Mouse (Mus musculus) MEL (cell line): Measurements from ENCODE around the gene Ctnna2. TPM values are rescaled to one million over a fixed set of nuclear protein-coding genes. Genes with fewer than 3 reads are reported as not detected.

Experiments
- DNase-seq: peaks from one replicate; pipeline ENCODE4 v3.0.0; 2011; ENCODE audit warnings: low read depth, low spot score
- H3K27ac ChIP-seq: 2 replicates; pipeline ENCODE4 v1.5.1; 2012; ENCODE audit warnings: low read depth, mild to moderate bottlenecking, control low read depth, low read length, moderate library complexity; ENCODE audit not compliant: control insufficient read depth
- H3K27me3 ChIP-seq, 2 experiments: fragments of 150-350 bp in 1 of 2; sonication (generic) in 1 of 2; 2 replicates each; pipeline ENCODE4 v1.6.1; 2012; ENCODE audit warnings: low read length in 2 of 2, mild to moderate bottlenecking in 2 of 2, improper control_type of control experiment in 1 of 2, moderate library complexity in 1 of 2; ENCODE audit not compliant: insufficient read depth in 2 of 2, control insufficient read depth in 1 of 2
- H3K36me3 ChIP-seq, 2 experiments: 2 replicates each; pipeline ENCODE4 v1.6.1; 2012 to 2014; ENCODE audit warnings: low read length in 2 of 2, improper control_type of control experiment in 1 of 2, inconsistent platforms in 1 of 2, mild to moderate bottlenecking in 1 of 2; ENCODE audit not compliant: insufficient read depth in 2 of 2, control insufficient read depth in 1 of 2
- H3K4me1 ChIP-seq, 2 experiments: fragments of 150-350 bp in 1 of 2; sonication (generic) in 1 of 2; 2 replicates each; pipeline ENCODE4 v1.6.1; 2012; ENCODE audit warnings: low read length in 2 of 2, improper control_type of control experiment in 1 of 2, mild to moderate bottlenecking in 1 of 2; ENCODE audit not compliant: insufficient read depth in 2 of 2, control insufficient read depth in 1 of 2
- H3K4me3 ChIP-seq, 2 experiments: fragments of 150-350 bp in 1 of 2; sonication (generic) in 1 of 2; 2 replicates each; pipeline ENCODE4 v1.5.1; 2012; ENCODE audit warnings: low read depth in 2 of 2, low read length in 2 of 2, mild to moderate bottlenecking in 2 of 2, moderate library complexity in 2 of 2, control low read depth in 1 of 2, improper control_type of control experiment in 1 of 2; ENCODE audit not compliant: control insufficient read depth in 1 of 2, insufficient read depth in 1 of 2
- H3K79me2 ChIP-seq: 2 replicates; pipeline ENCODE4 v1.6.1; 2012; ENCODE audit warnings: mild to moderate bottlenecking, low read length, moderate library complexity; ENCODE audit not compliant: control insufficient read depth, poor library complexity, insufficient read depth
- H3K9ac ChIP-seq: 2 replicates; pipeline ENCODE4 v1.6.1; 2012; ENCODE audit warnings: low read depth, mild to moderate bottlenecking, control low read depth, low read length, moderate library complexity; ENCODE audit not compliant: control insufficient read depth, poor library complexity, severe bottlenecking
- H3K9me3 ChIP-seq: fragments of 150-350 bp; sonication (generic); replicated peaks from 2 replicates; pipeline ENCODE4 v1.6.1; 2012; ENCODE audit warnings: mild to moderate bottlenecking, low read length, improper control_type of control experiment, moderate library complexity; ENCODE audit not compliant: insufficient read depth
- CTCF ChIP-seq, 3 experiments: IDR thresholded peaks in 2 of 3; conservative IDR thresholded peaks in 1 of 3; 2 replicates each; pipeline ENCODE4 v1.5.1; 2011 to 2012; ENCODE audit warnings: low read length in 3 of 3, low read depth in 2 of 3, mild to moderate bottlenecking in 2 of 3, improper control_type of control experiment in 1 of 3, inconsistent platforms in 1 of 3, mixed read lengths in 1 of 3, moderate library complexity in 1 of 3; ENCODE audit not compliant: control insufficient read depth in 1 of 3, insufficient read depth in 1 of 3, poor library complexity in 1 of 3, severe bottlenecking in 1 of 3
- ELF1 ChIP-seq: IDR thresholded peaks from 2 replicates; pipeline ENCODE4 v1.6.1; 2014; ENCODE audit warnings: low read depth, mild to moderate bottlenecking, inconsistent platforms, low read length, improper control_type of control experiment, moderate library complexity
- ETS1 ChIP-seq: IDR thresholded peaks from 2 replicates; pipeline ENCODE4 v1.6.1; 2012; ENCODE audit warnings: low read depth, mild to moderate bottlenecking, inconsistent platforms, low read length, improper control_type of control experiment, moderate library complexity
- HCFC1 ChIP-seq: IDR thresholded peaks from 2 replicates; pipeline ENCODE4 v1.6.1; 2012; ENCODE audit warnings: low read depth, mild to moderate bottlenecking, inconsistent platforms, low read length, improper control_type of control experiment, moderate library complexity
- JUND ChIP-seq: IDR thresholded peaks from 2 replicates; pipeline ENCODE4 v1.6.1; 2011; ENCODE audit warnings: low read depth, mild to moderate bottlenecking, improper control_type of control experiment, low read length
- KAT2A ChIP-seq: conservative IDR thresholded peaks from 2 replicates; pipeline ENCODE4 v1.6.1; 2012; ENCODE audit warnings: low read depth, low read length, improper control_type of control experiment, inconsistent platforms
- MAFK ChIP-seq: IDR thresholded peaks from 2 replicates; pipeline ENCODE4 v1.6.1; 2011; ENCODE audit warnings: low read depth, mild to moderate bottlenecking, low read length, improper control_type of control experiment, borderline replicate concordance
- MAZ ChIP-seq: IDR thresholded peaks from 2 replicates; pipeline ENCODE4 v1.6.1; 2012; ENCODE audit warnings: low read depth, mild to moderate bottlenecking, inconsistent platforms, low read length, improper control_type of control experiment
- MEF2A ChIP-seq: IDR thresholded peaks from 2 replicates; pipeline ENCODE4 v1.6.1; 2014; ENCODE audit warnings: low read depth, mild to moderate bottlenecking, inconsistent platforms, low read length, improper control_type of control experiment; ENCODE audit not compliant: poor library complexity, insufficient replicate concordance, severe bottlenecking; ENCODE audit errors: extremely low read depth
- MXI1 ChIP-seq: IDR thresholded peaks from 2 replicates; pipeline ENCODE4 v1.6.1; 2011; ENCODE audit warnings: mild to moderate bottlenecking, low read depth, low read length, improper control_type of control experiment
- NELFE ChIP-seq: IDR thresholded peaks from 2 replicates; pipeline ENCODE4 v1.6.1; 2011; ENCODE audit warnings: low read depth, low read length, improper control_type of control experiment
- NRF1 ChIP-seq: IDR thresholded peaks from 2 replicates; pipeline ENCODE4 v1.6.1; 2014; ENCODE audit warnings: low read depth, mild to moderate bottlenecking, inconsistent platforms, low read length, improper control_type of control experiment, moderate library complexity; ENCODE audit not compliant: poor library complexity, insufficient read depth, severe bottlenecking
- POLR2A ChIP-seq, 2 experiments: IDR thresholded peaks; 2 replicates each; pipeline ENCODE4 v1.6.1; 2011 to 2012; ENCODE audit warnings: low read length in 2 of 2, mild to moderate bottlenecking in 2 of 2, control low read depth in 1 of 2, improper control_type of control experiment in 1 of 2, low read depth in 1 of 2, moderate library complexity in 1 of 2; ENCODE audit not compliant: control insufficient read depth in 1 of 2, insufficient read depth in 1 of 2, poor library complexity in 1 of 2
- POLR2AphosphoS2 ChIP-seq: IDR thresholded peaks from 2 replicates; pipeline ENCODE4 v1.6.1; 2011; ENCODE audit warnings: low read length, improper control_type of control experiment
- POLR2AphosphoS5 ChIP-seq: IDR thresholded peaks from 2 replicates; pipeline ENCODE4 v1.6.1; 2012; ENCODE audit warnings: low read depth, borderline replicate concordance, mild to moderate bottlenecking, inconsistent platforms, low read length, moderate library complexity, mixed read lengths
- RCOR1 ChIP-seq: IDR thresholded peaks from 2 replicates; pipeline ENCODE4 v1.6.1; 2012; ENCODE audit warnings: low read depth, mild to moderate bottlenecking, inconsistent platforms, low read length, improper control_type of control experiment
- SMC3 ChIP-seq: IDR thresholded peaks from 2 replicates; pipeline ENCODE4 v1.6.1; 2011; ENCODE audit warnings: low read depth, low read length, improper control_type of control experiment
- TBP ChIP-seq: IDR thresholded peaks from 2 replicates; pipeline ENCODE4 v1.8.0; 2011; ENCODE audit warnings: low read depth, low read length, improper control_type of control experiment
- TCF12 ChIP-seq: IDR thresholded peaks from 2 replicates; pipeline ENCODE4 v1.6.1; 2014; ENCODE audit warnings: low read depth, mild to moderate bottlenecking, inconsistent platforms, low read length, improper control_type of control experiment, moderate library complexity
- USF1 ChIP-seq: IDR thresholded peaks from 2 replicates; pipeline ENCODE4 v1.6.1; 2014; ENCODE audit warnings: low read depth, mild to moderate bottlenecking, inconsistent platforms, low read length, improper control_type of control experiment, moderate library complexity
- USF2 ChIP-seq, 2 experiments: IDR thresholded peaks; 2 replicates each; pipeline ENCODE4 v1.6.1; 2011 to 2012; ENCODE audit warnings: improper control_type of control experiment in 2 of 2, low read length in 2 of 2, borderline replicate concordance in 1 of 2, inconsistent platforms in 1 of 2, low read depth in 1 of 2, mild to moderate bottlenecking in 1 of 2; ENCODE audit not compliant: insufficient read depth in 1 of 2
- ZKSCAN1 ChIP-seq: IDR thresholded peaks from 2 replicates; pipeline ENCODE4 v1.6.1; 2012; ENCODE audit warnings: low read depth, mild to moderate bottlenecking, inconsistent platforms, low read length, improper control_type of control experiment, moderate library complexity
- ZNF384 ChIP-seq: IDR thresholded peaks from 2 replicates; pipeline ENCODE4 v1.6.1; 2012; ENCODE audit warnings: low read depth, mild to moderate bottlenecking, inconsistent platforms, low read length, improper control_type of control experiment
- polyA plus RNA-seq, 2 experiments: library from polyadenylated mRNA; stranded (reverse) in 1 of 2; unstranded in 1 of 2; fragments of >175 nt in 1 of 2; fragments of >200 nt in 1 of 2; gene quantifications; 2 replicates each; pipeline versions ENCODE4 v1.2.1 to v1.2.4; 2012; ENCODE audit warnings: low replicate concordance in 2 of 2, low read depth in 1 of 2; ENCODE audit not compliant: insufficient read length in 2 of 2, insufficient read depth in 1 of 2, missing spikeins in 1 of 2
- total RNA-seq: library from RNA; depleted of rRNA; stranded (reverse); fragments of 300-350 nt; gene quantifications from 2 replicates; pipeline ENCODE4 v1.2.3, GENCODE M21; 2012

The Ctnna2 gene
- total and polyA plus RNA-seq, 3 experiments: not detected

DNA sequence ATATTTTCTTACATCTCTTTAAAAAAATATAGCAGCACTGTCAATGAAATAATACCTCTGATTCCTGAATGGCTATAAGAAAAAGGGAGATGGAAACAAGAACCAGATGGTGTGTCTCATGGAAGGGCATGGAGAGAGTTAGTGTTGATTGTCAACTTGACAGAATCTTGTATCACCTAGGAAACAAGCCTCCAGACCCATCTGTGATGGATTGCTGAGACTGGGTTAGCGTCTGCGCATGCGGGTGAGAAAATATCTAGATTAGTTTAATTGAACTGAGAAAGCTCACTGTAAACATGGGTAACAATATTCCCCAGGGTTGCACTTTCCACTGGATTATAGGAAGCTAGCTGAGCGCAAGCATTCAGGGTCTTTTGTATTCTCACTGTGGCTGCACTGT lies 994.7 kb downstream of the Ctnna2 start:
- Histone ChIP-seq H3K4me3 (no peak overlapping the region), H3K9ac (no peak overlapping the region)

DNA sequence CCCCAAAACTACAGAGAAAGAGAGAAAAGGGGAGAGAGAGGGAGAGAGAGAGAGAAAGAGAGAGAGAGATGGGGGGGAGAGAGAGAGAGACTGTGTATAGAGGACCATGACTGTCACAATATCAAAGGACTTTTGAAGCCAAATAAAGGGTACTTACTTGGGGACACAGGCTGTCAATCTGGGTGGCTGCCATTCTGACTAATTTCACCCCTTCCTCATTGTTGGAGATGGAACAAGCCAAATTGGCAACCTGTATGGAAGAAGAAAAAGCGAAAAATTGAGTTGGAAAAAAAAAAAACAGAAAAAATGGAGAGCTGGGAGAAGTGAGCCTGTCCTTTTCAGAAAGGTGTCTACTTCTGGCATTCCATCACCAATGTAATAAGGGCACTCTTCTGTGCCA lies 997.8 kb downstream of the Ctnna2 start:
- Histone ChIP-seq H3K9ac (no peak overlapping the region), H3K27me3 (no peaks in the 10 kb centered on the region), H3K79me2 (no peaks in the 10 kb centered on the region), H3K4me3 (no peak overlapping the region), H3K4me1 (no peaks in the 10 kb centered on the region), H3K27ac (no peak overlapping the region), H3K36me3 (no peaks in the 10 kb centered on the region), H3K9me3 (no peaks in the 10 kb centered on the region)
- DNase-seq: no peak
- TF ChIP-seq POLR2AphosphoS5: no peak
- TF ChIP-seq CTCF (IDR thresholded peaks at IDR 0.05 in 2 of 3, conservative IDR thresholded peaks at IDR 0.05 in 1 of 3; ENCODE audit: control insufficient read depth in 1 of 3, insufficient read depth in 1 of 3, low read depth in 2 of 3, low read length in 3 of 3, poor library complexity in 1 of 3, severe bottlenecking in 1 of 3): no peak
- no peak for TF ChIP-seq MAFK
- TF ChIP-seq KAT2A: no peak
- TF ChIP-seq NRF1: no peak
- no peak for TF ChIP-seq TCF12
- no peak for TF ChIP-seq POLR2AphosphoS2
- TF ChIP-seq JUND: no peak
- TF ChIP-seq SMC3: no peak
- TF ChIP-seq HCFC1: no peak
- no peak for TF ChIP-seq RCOR1
- no peak for TF ChIP-seq MEF2A
- TF ChIP-seq ELF1: no peak
- TF ChIP-seq ZKSCAN1: no peak
- no peak for TF ChIP-seq ETS1
- no peak for TF ChIP-seq POLR2A (IDR thresholded peaks at IDR 0.05; ENCODE audit: control insufficient read depth in 1 of 2, insufficient read depth in 1 of 2, low read depth in 1 of 2, low read length in 2 of 2, poor library complexity in 1 of 2)
- TF ChIP-seq TBP: no peak
- no peak for TF ChIP-seq USF1
- no peak for TF ChIP-seq MAZ

More for the DNA sequence above, 994.7 kb downstream of the Ctnna2 start:
- Histone ChIP-seq H3K79me2 (no peaks in the 10 kb centered on the region), H3K9me3 (no peaks in the 10 kb centered on the region), H3K4me1 (no peaks in the 10 kb centered on the region), H3K27me3 (no peaks in the 10 kb centered on the region), H3K36me3 (no peaks in the 10 kb centered on the region), H3K27ac (no peak overlapping the region)
- DNase-seq: no peak
- TF ChIP-seq HCFC1 (no peak), ZNF384 (no peak), ELF1 (no peak), POLR2A (IDR thresholded peaks at IDR 0.05; ENCODE audit: control insufficient read depth in 1 of 2, insufficient read depth in 1 of 2, low read depth in 1 of 2, low read length in 2 of 2, poor library complexity in 1 of 2) (no peak), ZKSCAN1 (no peak), MEF2A (no peak), KAT2A (no peak), USF2 (IDR thresholded peaks at IDR 0.05; ENCODE audit: borderline replicate concordance in 1 of 2, insufficient read depth in 1 of 2, low read depth in 1 of 2, low read length in 2 of 2) (no peak), NRF1 (no peak), NELFE (no peak), MXI1 (no peak)
